Mouse (Mus musculus): ENCODE data around the gene Zmat5.
A peak's percentile ranks its signal among the peaks of the same experiment; 100 is the strongest.
"Not testable (repeated sequence)": the region's sequence is repeated elsewhere in the genome, so short reads cannot be mapped to it uniquely, and the experiment has no call there.

Gene Zmat5

DNA sequence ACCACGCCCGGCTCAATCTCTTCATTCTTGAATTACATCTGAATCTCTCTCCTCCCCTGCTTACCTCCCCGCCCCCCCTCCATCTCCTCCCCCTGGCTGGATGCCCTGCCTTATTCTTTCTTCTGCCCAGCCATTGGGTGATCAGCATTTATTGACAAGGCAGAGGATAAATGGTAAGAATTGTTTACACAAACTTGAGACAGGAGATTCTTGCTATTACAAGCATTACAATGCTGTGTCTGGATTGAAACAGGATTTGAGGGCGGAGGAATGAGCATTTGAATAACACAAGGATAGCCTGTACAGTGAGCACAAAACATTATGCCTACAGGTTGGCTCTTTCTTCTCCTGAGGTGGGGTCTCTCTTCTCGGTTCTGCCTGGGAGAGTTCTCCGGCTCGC lies 14.1 kb upstream of the Zmat5 start:
- peak; percentile 90 for DNase-seq (ENCODE audit: low read depth, low spot score)

DNA sequence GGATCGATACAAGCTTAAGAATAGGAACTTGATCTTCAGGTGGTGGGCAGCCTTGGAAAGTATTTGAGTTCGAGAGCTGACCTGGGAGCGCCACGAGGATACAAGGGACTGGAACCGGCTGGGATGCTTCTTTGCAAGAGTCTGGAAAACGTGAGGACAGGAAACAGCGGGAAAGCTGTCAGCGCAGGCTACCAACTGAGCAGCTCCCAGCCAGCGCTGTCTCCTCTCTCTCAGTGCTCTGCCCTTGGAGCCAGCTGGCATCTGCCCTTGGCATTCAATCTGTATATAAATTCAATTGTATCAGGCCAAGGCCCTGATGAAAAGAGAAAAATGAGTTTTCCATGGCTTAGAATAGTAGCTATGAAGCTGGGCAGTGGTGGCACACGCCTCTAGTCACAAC lies 13.3 kb upstream of the Zmat5 start:
- no peak for DNase-seq (ENCODE audit: low read depth, low spot score)

DNA sequence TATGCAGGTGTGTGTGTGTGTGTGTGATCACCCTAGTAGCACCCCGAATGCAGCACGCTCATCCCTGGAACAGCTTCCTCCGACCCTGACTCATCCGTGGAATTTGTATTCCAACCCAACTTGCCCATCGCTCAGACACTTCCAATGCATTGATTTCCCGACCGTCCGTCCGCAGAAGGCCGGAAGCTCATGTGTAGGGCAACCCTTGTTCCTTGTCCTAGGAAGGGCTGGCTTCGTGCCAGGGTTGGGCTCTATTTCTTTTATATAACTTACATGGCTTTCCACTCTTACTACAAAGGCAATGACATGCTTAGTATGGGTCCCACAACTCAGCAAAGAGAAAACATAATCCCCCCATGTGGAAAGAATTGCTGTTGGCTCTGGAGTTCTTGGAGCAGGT lies 12.3 kb upstream of the Zmat5 start:
- DNase-seq (ENCODE audit: low read depth, low spot score), result no peak

DNA sequence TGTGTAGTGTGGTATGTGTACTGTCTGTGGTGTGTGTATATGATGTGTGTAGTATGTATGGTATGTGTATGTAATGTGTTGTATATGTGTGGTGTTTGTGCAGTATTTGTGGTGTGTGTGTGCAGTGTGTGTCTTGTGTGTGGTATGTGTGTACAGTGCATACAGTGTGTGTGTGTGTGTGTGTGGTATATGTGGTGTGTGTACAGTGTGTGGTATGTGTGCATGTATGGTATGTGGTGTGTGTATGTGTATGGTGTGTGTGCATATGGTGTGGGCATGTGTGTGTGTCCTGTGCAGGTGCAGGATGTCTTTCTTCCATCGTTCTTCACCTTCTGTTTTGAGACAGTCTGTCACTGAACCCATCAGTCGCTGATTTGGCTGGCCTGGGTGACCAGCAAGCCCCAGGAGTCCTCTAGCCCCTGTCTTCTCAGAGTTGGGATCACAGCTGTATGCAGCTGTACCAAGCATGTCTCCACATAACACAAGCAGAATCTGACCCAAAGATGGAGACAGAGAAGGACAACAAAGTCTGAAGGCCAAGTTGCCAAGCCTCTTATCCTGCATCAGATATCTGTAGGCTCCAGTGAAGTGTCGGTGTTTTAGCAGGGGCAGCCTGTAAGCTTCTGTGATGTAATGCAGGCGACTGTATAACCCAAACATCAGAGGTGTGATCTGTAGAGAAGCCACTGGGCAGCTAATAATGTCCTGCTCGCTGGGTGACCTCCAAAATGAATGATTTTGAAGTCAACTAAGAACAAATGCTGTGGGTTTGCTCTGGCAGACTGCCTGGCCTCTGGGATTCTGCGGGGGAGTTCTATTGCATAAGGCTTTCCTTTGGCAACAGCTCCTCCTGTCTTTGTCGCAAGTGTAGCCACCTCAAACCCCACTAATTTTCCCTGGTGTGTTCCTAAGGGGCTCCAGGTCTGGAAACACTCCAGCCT lies 7.2 kb upstream of the Zmat5 start:
- DNase-seq (ENCODE audit: low read depth, low spot score), result no peak

DNA sequence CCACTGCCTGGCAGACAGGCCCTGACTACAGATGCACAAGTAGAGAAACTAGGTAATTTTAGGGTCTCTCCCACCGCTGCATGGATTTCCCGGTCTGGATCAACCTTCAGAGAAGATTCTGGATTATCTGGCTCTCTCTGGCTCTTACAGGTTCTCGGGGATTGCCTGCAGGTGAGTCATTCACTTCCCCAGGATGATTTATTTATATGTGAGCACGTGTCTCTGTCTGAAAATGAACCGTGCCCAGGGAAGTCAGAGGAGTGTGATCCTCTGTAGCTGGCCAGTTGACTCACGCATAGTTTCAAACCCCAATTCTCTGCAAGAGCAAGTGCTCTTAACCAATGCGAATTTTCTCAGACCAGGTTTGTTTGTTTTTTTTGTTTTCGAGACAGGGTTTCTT lies 3.8 kb upstream of the Zmat5 start:
- no peak for DNase-seq (ENCODE audit: low read depth, low spot score)

DNA sequence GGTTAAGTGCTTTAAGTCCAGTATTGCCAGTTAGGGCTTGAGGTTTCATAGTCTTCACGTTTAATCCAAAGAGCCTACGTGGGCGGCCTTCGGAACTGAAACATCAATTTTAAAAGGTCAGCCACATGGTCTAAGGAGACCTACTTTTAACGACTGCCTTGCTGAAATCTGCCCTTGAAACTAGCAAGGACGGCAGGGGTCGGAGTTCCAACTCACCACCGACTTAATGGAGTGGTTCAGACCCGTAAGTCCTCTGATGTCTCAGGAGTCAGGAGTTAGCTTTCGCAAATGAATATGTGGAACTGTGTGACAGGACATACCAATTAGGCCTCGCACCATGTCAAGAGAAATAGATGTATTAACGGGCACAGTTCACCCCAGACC lies 798 bp upstream of the Zmat5 start:
- no peak for DNase-seq (ENCODE audit: low read depth, low spot score)

DNA sequence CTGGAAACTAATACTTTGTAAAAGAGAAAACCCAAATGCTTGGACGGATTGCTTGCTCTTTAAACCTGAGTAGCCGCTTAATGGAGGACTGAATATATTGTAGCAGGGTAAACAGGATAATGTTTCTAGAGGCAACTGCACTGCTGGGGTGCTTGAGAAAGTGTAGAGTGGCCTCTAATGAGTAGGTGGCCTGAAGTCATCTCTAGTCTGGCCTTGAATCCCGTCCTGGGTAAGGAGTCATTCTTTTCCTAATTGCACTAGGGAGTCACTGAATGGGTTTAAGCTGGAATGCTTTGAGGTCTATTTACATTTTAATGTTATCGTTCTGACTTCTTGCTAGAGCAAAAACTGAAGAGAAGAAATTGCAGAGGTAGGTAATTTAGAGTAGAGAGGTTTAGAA lies 700 bp downstream of the Zmat5 start:
- peak; percentile 76 for DNase-seq (ENCODE audit: low read depth, low spot score)

DNA sequence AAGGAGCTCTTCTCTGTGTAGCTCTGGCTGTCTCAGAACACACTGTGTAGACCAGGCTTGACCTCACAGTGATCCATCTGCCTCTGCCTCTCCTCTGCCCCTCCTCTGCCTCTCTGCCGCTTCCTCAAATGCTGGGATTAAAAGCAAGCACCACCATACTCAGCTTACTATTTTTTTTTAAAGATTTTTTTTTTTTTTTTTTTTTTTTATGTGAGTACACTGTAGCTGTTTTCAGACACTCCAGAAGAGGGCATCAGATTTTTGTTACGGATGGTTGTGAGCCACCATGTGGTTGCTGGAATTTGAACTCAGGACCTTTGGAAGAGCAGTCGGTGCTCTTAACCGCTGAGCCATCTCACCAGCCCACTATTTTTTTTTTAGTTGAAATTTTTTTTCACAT lies 5.7 kb downstream of the Zmat5 start:
- DNase-seq (ENCODE audit: low read depth, low spot score), result not testable (repeated sequence)

DNA sequence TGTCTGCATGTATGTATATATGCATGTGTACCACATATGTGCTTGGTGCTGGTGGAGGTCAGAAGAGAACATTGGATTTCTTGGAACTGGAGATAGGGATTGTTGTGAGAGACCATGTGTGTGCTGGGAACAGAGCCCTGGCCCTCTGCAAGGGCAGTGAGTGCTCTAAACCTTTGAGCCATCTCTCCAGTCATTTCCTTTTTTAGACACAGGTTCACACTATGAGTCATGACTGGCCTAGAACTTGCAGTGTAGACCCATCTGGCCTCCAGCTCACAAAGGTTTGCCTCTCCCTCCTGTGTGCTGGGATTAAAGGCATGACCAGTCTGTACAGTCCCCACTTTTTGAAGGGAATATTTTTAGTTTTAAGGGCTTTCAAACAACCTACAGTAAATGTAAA lies 8.3 kb downstream of the Zmat5 start:
- DNase-seq (ENCODE audit: low read depth, low spot score), result no peak

DNA sequence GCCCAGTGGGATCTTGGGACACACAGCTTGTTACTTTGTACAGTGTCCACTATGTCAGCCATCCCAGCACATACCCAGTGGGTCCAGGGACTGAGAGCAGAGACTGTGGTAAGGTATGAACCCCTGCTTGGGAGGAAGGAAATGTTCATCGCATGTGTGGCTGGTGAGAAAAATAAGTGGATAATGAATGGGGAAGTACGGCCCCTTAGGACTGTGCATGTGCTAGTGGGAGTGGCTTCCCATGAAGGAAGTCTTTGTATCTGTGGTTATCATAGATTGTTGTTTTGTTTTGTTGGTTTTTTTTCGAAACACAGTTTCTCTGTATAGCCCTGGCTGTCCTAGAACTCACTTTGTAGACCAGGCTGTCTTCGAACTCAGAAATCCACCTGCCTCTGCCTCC lies 10.2 kb downstream of the Zmat5 start:
- no peak for DNase-seq (ENCODE audit: low read depth, low spot score)

DNA sequence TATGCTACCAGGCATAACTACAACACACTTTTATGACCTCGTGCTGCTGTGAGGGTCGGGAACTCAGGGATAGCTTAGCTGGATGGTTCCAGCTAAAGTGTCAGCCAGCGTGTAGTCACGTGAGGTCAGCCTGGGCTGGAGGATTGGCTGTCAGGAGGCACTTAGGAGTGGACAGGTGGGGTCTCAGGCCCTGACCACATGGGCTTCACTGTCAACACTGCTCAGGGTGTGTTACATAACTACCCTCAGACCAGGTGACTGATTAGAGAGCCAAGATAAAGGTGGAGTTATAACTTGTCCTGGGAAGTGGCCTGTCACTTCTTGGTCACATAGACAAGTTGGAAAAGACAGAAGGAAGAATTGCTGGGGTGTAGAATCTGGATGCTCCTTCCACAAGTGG lies 11.1 kb downstream of the Zmat5 start:
- DNase-seq (ENCODE audit: low read depth, low spot score), result no peak

DNA sequence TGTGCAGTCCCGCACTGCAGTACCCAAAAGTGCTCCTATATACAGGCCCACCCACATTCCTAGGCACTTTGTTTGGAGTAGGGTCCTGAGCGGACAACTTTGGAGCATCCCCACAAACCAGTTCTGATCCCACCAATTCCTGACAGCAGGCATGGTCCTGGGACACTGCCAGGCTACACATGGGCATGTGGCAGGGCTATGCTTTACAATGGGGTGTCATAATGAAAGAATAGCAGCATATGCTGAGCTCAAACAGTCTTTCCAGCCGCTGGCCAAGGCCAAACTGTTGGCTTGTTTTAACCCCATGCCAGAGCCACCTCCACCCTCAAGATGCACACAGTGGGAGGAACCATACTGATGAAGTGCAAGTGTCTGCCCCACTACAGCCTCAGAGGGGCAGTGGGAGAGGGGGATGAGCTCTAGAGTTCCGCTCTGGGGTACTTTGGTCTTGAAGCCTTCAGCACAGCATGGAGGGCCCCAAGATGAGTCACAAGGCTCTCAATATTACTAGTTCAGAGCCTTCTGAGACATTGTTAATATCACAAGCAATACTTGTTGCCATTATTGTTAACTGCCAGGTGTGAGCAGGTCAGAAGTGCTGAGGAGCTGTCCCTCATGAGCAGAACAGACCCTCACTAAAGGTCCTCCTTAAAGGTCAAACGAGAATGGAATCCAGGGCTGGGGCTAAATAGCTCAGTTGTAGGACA lies 12.2 kb downstream of the Zmat5 start:
- DNase-seq (ENCODE audit: low read depth, low spot score), result no peak

DNA sequence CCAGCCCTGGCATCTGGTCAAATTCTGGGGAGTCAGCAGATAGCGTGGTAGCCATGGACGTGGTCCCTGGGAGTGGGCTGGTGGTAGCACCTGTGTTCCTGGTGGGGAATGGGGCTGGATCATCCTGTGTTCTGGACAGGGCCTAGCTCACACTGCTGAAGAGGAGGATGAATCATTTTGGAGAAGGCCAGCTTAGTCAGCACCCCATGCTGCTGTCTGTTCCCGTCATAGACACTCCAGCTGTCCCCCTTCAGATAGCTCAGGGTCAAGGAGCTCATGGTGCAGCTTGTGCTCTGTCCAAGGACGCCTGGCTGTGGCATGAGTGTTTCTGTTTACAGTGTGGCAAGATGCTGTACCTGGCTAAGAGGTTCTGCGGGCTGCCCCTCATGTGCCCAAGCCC lies 14.1 kb downstream of the Zmat5 start:
- no peak for DNase-seq (ENCODE audit: low read depth, low spot score)

DNA sequence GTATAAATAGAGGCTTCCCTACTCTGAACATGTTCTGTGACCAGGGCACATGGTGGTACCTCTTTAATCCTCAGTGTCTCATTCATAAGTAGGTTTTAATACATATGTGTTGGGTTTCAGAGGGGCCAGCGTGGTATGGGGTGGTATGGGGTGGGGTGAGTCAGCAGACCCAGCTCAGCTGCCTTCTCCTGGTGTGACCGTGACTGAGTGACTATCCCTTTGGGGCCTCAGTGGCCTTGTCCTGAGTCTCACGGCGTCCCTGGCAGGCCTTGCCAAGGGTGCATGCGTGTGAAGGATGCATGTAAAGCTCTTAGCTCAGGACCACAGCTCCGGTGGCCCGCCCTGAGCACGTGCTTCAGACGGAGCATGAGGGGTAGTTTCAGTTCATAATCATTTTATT lies 15.5 kb downstream of the Zmat5 start:
- DNase-seq (ENCODE audit: low read depth, low spot score), result no peak

DNA sequence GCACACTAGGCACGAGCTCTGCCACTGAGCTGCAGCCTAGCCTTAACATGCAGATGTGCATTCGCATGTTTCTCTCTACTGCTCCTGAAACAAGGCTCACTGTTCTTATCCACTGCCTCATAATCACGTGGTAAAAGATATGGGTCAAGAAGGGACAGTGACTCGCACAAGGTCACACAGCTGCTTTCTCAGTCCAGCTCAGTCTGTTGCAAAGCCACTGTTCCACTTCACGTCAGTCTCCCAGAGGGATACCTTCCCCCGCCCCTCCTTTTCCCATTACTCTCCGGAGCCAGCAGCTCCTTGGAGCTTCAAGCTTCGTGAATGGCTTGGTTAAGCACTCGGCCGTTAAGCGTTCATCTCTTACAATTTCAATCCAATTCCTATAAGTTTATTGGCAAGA lies 15.9 kb downstream of the Zmat5 start:
- no peak for DNase-seq (ENCODE audit: low read depth, low spot score)

DNA sequence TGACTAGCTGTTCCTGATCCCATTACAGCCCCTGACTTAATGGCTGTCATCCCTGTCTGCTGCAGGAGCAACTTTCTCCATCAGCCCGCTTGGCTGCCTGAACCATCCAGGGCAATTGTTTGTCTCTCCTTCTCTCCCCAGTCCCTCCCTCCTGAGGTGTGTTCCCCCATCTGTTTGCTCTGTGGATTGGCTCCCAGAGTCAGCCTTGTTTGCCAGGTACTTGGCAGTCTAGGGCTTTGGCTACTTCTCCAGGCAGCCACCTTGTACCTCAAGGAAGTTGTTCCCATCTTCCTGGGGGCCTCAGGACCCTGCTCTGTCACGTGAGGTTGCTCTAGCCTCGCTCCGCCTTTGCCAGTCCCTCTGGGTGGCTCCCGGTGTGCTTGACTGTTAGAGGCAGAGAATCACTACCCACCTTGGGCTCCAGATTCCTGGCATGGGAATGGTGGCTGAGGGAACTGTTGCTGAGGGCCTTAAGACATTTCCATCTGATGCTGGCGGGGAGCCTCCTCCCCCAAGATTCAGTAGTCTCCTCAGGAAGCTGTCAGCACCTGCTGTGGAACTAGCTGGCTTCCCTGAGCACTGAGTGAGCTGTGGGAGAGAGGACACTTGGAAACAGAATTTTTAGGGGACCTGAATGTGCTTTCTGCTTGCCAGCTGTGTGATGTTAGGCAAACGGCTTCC lies 16.6 kb downstream of the Zmat5 start:
- no peak for DNase-seq (ENCODE audit: low read depth, low spot score)

DNA sequence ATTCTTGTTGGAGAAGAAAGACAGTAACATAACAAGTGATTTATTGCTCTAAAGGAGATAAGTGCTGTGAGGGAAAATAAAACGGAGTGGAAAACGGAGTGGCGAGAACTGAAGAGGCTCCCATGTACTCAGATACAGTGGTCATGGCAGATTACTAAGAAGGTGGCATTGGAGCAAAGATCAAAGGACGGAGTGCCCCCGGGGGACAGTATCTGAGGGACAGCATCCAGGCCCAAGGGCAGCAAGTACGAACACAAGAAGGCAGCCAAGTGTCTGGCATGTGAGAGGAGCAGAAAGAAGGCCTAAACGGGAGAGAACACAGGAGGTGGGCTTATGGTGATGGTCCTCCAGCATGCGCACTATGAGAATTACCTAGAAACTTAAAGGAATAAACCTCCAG lies 17.2 kb downstream of the Zmat5 start:
- DNase-seq (ENCODE audit: low read depth, low spot score), result no peak

DNA sequence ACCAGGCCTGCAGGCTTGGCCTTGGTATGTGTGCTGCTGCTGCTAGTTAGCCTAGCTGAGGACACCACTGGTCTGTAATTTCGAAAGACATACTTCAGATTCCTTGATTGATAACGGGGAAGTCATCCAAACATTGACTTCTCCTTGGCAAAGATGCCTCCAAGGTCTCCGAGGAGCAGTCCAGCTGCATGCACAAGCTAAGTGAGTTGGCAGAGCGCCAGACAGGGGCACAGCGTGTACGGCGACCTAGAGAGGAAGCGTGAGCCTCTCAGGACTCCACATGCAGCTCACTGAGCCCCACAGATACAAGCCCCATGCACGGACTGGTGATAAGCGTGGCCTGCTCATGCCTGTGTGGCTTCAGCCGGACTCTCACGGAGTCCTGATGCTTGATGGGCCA lies 25.1 kb downstream of the Zmat5 start:
- DNase-seq (ENCODE audit: low read depth, low spot score), result no peak

DNA sequence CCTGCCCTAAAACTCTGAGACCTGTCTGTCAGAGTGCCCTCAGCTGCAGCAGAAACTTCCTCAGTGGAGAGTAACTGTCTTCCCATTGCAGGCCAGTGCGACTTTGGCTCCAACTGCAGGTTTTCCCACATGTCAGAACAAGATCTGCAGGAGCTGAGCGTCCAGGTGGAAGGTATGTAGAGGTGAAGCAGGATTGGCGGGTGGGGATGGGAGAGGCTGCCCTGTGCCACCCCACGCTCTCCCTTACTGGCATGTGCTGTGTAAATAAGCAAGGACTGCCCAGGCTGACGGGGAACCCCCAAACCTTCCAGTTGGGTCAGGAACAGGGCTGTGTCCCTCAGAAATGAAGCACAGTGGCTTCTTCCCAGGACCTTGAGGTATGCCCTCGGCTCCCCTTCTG lies 25.6 kb downstream of the Zmat5 start:
- no peak for DNase-seq (ENCODE audit: low read depth, low spot score)

DNA sequence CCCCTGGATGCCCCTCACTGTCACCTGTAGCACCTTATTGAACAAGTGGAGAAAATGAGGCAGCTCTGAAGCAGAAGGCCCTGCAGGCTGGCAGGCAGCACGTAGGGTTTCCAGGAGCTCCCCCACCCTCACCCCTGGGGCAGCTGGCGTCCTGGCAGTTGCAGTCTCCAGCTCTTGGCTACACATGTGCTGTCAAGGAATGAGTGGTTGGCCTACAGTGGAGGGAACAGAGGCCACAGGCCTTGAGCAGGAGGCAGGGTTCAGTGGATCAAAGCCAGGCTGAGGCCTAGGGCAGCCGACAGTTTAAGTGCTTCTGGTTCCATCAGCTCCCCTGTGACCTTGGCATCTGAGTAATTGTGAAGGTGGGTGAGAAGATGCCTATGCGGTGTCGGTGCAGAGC lies 26.4 kb downstream of the Zmat5 start:
- no peak for DNase-seq (ENCODE audit: low read depth, low spot score)

DNA sequence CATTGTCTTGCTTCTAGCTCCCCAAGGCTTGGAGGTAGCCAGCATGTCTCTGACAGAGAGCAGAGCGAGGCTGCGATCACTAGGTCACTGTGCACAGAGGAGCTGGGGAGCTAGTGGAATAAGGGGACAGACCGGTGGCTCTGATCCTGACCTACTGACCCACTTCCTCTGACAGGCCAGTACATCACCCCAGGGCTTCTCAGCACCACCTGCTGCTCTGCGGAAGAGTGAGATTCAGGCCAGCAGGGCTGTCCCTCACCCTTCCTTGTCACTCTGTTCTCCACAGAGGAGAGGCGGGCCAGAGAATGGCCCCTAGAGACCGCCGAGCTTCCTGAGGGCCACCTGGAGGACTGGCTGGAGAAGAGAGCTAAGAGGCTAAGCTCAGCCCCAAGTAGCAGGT lies 27.3 kb downstream of the Zmat5 start:
- DNase-seq (ENCODE audit: low read depth, low spot score), result no peak

DNA sequence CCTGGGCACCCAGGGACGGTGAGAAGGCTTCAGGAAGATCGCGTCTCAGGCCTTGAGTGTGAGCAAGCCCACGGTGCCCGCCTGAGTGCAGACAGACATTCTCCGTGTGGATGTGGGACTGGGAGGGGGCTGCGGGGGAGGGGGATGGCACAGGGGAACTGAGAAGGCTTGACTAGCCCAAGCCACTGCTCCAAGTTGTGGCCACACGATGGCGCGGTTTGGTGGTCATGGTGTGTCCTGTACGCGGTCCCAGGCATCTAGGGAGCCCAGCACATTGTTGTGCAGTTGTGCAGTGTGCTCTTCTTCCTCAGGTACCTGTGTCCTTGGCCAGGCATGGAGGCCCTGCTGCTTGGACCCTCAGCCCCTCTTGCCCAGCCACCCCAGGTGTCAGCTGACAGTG lies 29.7 kb downstream of the Zmat5 start:
- DNase-seq (ENCODE audit: low read depth, low spot score), result peak; percentile 63

DNA sequence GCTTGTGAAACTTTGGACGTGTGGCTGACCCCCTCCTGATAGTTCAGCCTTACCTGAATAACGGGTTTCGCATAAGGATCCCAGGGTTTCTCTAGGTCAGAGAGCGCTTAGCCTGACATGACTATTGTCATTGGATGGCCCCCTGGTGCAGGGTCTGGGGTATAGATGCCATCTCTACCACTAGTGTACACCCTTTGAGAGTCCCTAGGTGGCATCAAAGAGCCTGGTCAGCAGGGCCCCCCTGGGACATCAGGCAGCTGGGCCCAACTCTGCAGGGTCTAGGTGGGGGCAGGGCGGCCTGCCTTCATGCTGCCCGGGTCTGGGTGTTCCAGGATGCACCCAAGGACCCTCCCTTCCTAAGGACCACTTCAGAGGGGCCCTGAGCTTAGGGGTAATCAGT lies 31.9 kb downstream of the Zmat5 start:
- no peak for DNase-seq (ENCODE audit: low read depth, low spot score)

Data from ES-CJ7 (cell line).